Comparison of ENCODE assay signal across 33 mouse cellular contexts in genomic region chr12:99781774-99782173, GRCm38 (mm10).
"Had no signal": no experiment of that assay in that cellular context is flagged by ENCODE, and none has a peak within 500 bp of the region (broad histone marks: within the 10 kb centered on the region; RNA-seq: fewer than 3 reads in every experiment).

No protein-coding gene starts in this region.

- H3K4me2 ChIP-seq: limb, embryonic 12.5 days; limb, embryonic 13.5 days; limb, embryonic 15.5 days; liver, embryonic 11.5 days; liver, embryonic 12.5 days; liver, embryonic 13.5 days; liver, embryonic 15.5 days; lung, embryonic 14.5 days; lung, embryonic 15.5 days; midbrain, embryonic 11.5 days; midbrain, embryonic 12.5 days; midbrain, embryonic 13.5 days; midbrain, embryonic 15.5 days; neural tube, embryonic 12.5 days; neural tube, embryonic 13.5 days had no signal

- DNase-seq: left cerebral cortex, postnatal 4 days; liver; liver, embryonic 13.5 days; liver, postnatal 0 days; lung, adult 18-20 months; lung, adult 2 months; lung, embryonic 14.5 days; lung, postnatal 10 days; lung, postnatal 14 days; lung, postnatal 36 days; lung, postnatal 4 days; midbrain, embryonic 14.5 days had no signal

- H3K4me1 ChIP-seq: limb, embryonic 10.5 days; liver, embryonic 12.5 days; liver, embryonic 13.5 days; liver, embryonic 15.5 days; midbrain, embryonic 12.5 days; midbrain, embryonic 15.5 days; neural tube, embryonic 12.5 days had no signal

- H3K9ac ChIP-seq: limb, embryonic 12.5 days; limb, embryonic 13.5 days; limb, embryonic 15.5 days; liver, embryonic 12.5 days; liver, embryonic 13.5 days; liver, embryonic 14.5 days; liver, embryonic 15.5 days; liver, postnatal 0 days; lung, embryonic 14.5 days; lung, embryonic 15.5 days; midbrain, embryonic 12.5 days; midbrain, embryonic 13.5 days; midbrain, embryonic 15.5 days; neural tube, embryonic 12.5 days; neural tube, embryonic 13.5 days had no signal

- H3K27ac ChIP-seq: limb, embryonic 10.5 days; limb, embryonic 12.5 days; limb, embryonic 13.5 days; limb, embryonic 15.5 days; liver, embryonic 12.5 days; liver, embryonic 13.5 days; liver, embryonic 14.5 days; liver, embryonic 15.5 days; lung, embryonic 15.5 days; macrophage; midbrain, embryonic 10.5 days; midbrain, embryonic 12.5 days; midbrain, embryonic 13.5 days; midbrain, embryonic 15.5 days; neural tube, embryonic 12.5 days; neural tube, embryonic 13.5 days had no signal

- H3K27me3 ChIP-seq: limb, embryonic 12.5 days; limb, embryonic 13.5 days; limb, embryonic 15.5 days; liver, embryonic 12.5 days; liver, embryonic 13.5 days; liver, embryonic 15.5 days; lung, embryonic 15.5 days; megakaryocyte, embryonic 14.5 days; midbrain, embryonic 12.5 days; midbrain, embryonic 13.5 days; midbrain, embryonic 15.5 days; neural tube, embryonic 12.5 days; neural tube, embryonic 13.5 days had no signal

- ATAC-seq: liver, embryonic 12.5 days; liver, postnatal 0 days; lung, postnatal 0 days; midbrain, embryonic 13.5 days; midbrain, embryonic 15.5 days; midbrain, embryonic 16.5 days had no signal

- H3K4me3 ChIP-seq: limb, embryonic 10.5 days; limb, embryonic 12.5 days; limb, embryonic 13.5 days; limb, embryonic 15.5 days; liver, embryonic 12.5 days; liver, embryonic 13.5 days; liver, embryonic 15.5 days; lung, embryonic 15.5 days; megakaryocyte, embryonic 14.5 days; midbrain, embryonic 10.5 days; midbrain, embryonic 12.5 days; midbrain, embryonic 13.5 days; midbrain, embryonic 15.5 days; myocyte; neural tube, embryonic 12.5 days; neural tube, embryonic 13.5 days had no signal

- H3K9me3 ChIP-seq: limb, embryonic 10.5 days; limb, embryonic 12.5 days; limb, embryonic 13.5 days; limb, embryonic 15.5 days; liver, embryonic 12.5 days; liver, embryonic 13.5 days; liver, embryonic 15.5 days; lung, embryonic 15.5 days; megakaryocyte, embryonic 14.5 days; midbrain, embryonic 10.5 days; midbrain, embryonic 12.5 days; midbrain, embryonic 13.5 days; midbrain, embryonic 15.5 days; neural tube, embryonic 12.5 days; neural tube, embryonic 13.5 days had no signal

- H3K36me3 ChIP-seq: limb, embryonic 10.5 days; limb, embryonic 12.5 days; limb, embryonic 13.5 days; limb, embryonic 15.5 days; liver, embryonic 12.5 days; liver, embryonic 13.5 days; liver, embryonic 15.5 days; lung, embryonic 15.5 days; midbrain, embryonic 10.5 days; midbrain, embryonic 12.5 days; midbrain, embryonic 13.5 days; midbrain, embryonic 15.5 days; neural tube, embryonic 12.5 days; neural tube, embryonic 13.5 days had no signal
